Mouse (Mus musculus) neural tube, embryonic 11.5 days (tissue): ENCODE data around the gene Mtf2. TPM values are rescaled to one million over a fixed set of nuclear protein-coding genes. Genes with fewer than 3 reads are reported as not detected.
A peak's percentile ranks its signal among the peaks of the same experiment; 100 is the strongest.
"Not testable (repeated sequence)": the region's sequence is repeated elsewhere in the genome, so short reads cannot be mapped to it uniquely, and the experiment has no call there.

Experiments
- ATAC-seq: fragments of 200-750 bp; cut with Nextera tagmentation; 2 replicates; pipeline ENCODE4 v1.8.0; 2017; ENCODE audit warnings: moderate number of reproducible peaks, mild to moderate bottlenecking, moderate TSS enrichment, moderate library complexity; ENCODE audit not compliant: insufficient read depth, low FRiP score, low TSS enrichment
- DNase-seq: peaks from one replicate; pipeline ENCODE4 v3.0.0-alpha.2; 2015; ENCODE audit warnings: low spot score
- H3K27ac ChIP-seq: fragments of 300-500 bp; sonication (generic); 2 replicates; pipeline ENCODE4 v1.5.1; 2014; ENCODE audit warnings: low read depth, mild to moderate bottlenecking, low read length
- H3K27me3 ChIP-seq: fragments of 300-500 bp; sonication (generic); 2 replicates; pipeline ENCODE4 v1.6.1; 2014; ENCODE audit warnings: mild to moderate bottlenecking, low read length, mixed read lengths; ENCODE audit not compliant: control insufficient read depth, insufficient read depth
- H3K36me3 ChIP-seq: fragments of 300-500 bp; sonication (generic); 2 replicates; pipeline ENCODE4 v1.6.1; 2014; ENCODE audit warnings: mild to moderate bottlenecking, low read length, moderate library complexity, mixed read lengths; ENCODE audit not compliant: control insufficient read depth, insufficient read depth
- H3K4me1 ChIP-seq: fragments of 300-500 bp; sonication (generic); 2 replicates; pipeline ENCODE4 v1.6.1; 2014; ENCODE audit warnings: low read length, mixed read lengths; ENCODE audit not compliant: control insufficient read depth, insufficient read depth
- H3K4me2 ChIP-seq: fragments of 300-500 bp; sonication (generic); 2 replicates; pipeline ENCODE4 v1.6.1; 2014; ENCODE audit warnings: low read depth, mild to moderate bottlenecking, moderate library complexity
- H3K4me3 ChIP-seq: fragments of 300-500 bp; sonication (generic); 2 replicates; pipeline ENCODE4 v1.5.1; 2014; ENCODE audit warnings: low read depth, low read length
- H3K9ac ChIP-seq: fragments of 300-500 bp; sonication (generic); 2 replicates; pipeline ENCODE4 v1.6.1; 2014; ENCODE audit warnings: mild to moderate bottlenecking, low read length
- H3K9me3 ChIP-seq: fragments of 300-500 bp; sonication (generic); 2 replicates; pipeline ENCODE4 v1.6.1; 2016; ENCODE audit warnings: low read length; ENCODE audit not compliant: control insufficient read depth
- WGBS: fragments of 180-500 bp; shearing (Covaris S2); extraction: QIAGEN DNeasy Blood & Tissue Kit; methylation state at CpG from one replicate; pipeline ENCODE4 v1.1.7; 2014; 5-methylcytosine and 5-hydroxymethylcytosine counted together
- polyA plus RNA-seq: library from polyadenylated mRNA; unstranded; fragments of >200 nt; fragmentation: Nextera tagmentation; extraction: Ambion mirVana; gene quantifications from 2 replicates; pipeline ENCODE4 v1.2.1, GENCODE M21; 2014

Mtf2 gene
- 135 and 152 TPM in 2 replicates for polyA plus RNA-seq

DNA sequence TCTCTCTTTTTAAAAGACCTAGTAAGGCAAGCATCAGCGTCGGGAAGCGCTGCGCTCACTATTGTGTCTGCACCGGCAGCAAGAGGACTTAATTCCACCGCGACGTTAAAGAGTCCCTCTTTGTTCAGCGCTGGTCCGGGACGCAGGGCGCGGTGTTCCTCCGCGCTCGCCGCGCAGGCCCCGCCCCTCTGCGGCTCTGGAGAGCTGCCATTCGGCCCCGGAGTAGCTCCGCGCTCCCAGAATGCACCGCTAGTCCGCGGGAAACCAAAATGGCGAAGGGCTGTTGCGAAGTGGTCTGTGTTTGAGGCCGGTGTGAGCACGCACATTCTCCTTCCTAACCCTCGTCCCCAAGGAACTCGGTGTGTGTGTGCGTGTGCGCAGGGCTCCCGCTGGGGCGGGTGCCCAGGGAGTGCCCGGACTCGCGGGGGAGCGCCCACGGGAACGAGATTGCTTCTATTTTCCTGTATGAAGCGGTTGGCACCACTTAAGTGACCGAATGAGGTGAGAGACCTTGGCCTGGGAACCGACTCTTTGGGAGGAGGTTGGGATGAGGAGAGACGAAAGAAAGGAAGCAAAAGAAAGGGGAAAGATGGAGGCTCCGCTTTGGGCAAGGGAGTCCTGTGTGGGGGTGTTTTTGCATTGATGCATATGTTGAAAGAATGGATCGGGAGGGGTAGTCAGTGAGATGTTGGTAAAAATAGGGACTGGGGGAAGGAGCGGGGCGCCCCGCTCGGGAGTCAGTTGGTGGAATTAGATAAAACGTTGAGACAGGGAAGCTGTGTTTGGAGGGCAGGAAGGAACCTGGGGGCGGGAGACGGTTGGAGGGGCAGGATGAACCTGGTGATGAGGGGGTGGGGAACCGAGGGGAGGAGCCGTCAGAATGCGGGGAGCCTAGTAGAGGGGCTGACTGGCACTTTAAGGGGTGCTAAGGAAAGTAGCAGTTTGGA, at the start of gene Mtf2:
Mtf2 (plus strand) TSS at position 210 of the 947 bp plus-strand sequence.
- no peaks in the 10 kb centered on the region for H3K27me3 ChIP-seq
- WGBS, result under 1% methylated on average over 59 of the region's 59 CpGs
- H3K4me3 ChIP-seq, result peak within 1 kb of the TSS; percentile 70
- H3K4me1 ChIP-seq, result no peaks in the 10 kb centered on the region
- peak within 1 kb of the TSS; percentile 64 for H3K4me2 ChIP-seq
- peak within 1 kb of the TSS; percentile 84 for H3K9ac ChIP-seq
- peaks cover 7% of the 10 kb centered on the region for H3K36me3 ChIP-seq
- ATAC-seq (peak; percentile 94), DNase-seq (peak; percentile 99)
- peak within 1 kb of the TSS; percentile 82 for H3K27ac ChIP-seq
- no peaks in the 10 kb centered on the region for H3K9me3 ChIP-seq

DNA sequence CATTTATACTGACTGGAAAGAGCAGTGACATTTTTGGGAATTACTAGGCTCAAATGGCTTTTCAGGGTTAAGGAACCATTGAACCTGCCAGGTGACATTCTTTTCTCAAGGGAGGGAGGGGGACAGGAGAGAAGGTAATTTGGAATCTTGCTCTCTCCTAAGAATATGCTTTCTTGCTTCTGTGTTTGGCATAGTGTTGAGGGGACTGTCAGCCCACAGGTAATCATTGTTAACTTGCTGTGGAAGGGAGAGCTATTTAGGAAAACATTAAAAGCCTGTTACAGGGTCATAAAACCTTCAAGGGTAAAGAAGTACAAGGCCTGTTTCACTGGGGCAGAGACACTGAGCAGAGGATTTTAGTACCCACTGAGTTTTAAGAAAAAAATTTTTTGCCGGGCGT, 48.2 kb upstream of the Mtf2 start:
- Histone ChIP-seq H3K27ac (no peak overlapping the region), H3K4me1 (no peaks in the 10 kb centered on the region), H3K4me2 (no peak overlapping the region), H3K9ac (no peak overlapping the region), H3K36me3 (no peaks in the 10 kb centered on the region), H3K27me3 (no peaks in the 10 kb centered on the region), H3K4me3 (no peak overlapping the region), H3K9me3 (no peaks in the 10 kb centered on the region)
- ATAC-seq (no peak), DNase-seq (no peak)
- 81% methylated on average over 2 of the region's 2 CpGs for WGBS

DNA sequence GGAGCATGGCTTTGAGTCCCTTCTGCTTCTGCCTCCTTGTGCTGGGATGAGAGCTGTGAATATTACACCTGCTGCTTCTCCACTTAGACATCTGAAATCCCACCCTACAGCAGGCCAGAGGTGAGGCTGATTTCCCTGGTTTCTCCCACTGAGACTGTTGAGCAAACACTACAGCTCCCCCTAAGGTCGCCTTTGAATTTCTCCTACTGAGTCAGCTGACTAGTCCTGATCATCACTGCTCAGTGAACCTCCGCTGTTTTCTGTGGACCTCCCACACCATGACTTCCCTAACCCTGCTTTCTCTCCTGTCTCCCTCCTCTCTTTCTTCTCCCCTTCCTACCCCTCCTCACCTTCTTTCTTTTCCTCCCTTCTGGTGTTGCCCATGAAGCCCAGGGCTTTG, 46.1 kb upstream of the Mtf2 start:
- 13% methylated on average over 2 of the region's 2 CpGs for WGBS
- ATAC-seq, result no peak
- H3K4me1 ChIP-seq, result no peaks in the 10 kb centered on the region

DNA sequence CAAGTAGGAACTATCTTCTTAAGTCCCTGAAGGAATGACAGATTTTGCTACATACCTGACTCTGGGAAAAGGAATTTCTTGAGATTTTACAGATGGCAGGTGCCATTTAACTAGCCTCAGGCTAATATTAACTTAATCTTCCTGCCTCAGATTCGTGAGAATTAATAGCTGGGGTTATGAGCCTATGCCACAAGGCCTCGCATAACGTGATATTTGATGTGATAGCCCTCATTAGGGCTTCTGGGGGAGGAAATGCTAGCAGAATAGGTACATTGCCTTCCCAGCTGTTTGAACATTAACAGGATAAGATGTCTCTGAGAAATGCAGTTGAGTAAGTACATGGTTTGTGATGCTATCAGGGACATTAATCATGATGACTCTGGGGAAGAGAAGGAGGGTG, 44.1 kb upstream of the Mtf2 start:
- Histone ChIP-seq H3K27ac (no peak overlapping the region), H3K9ac (no peak overlapping the region), H3K4me2 (no peak overlapping the region), H3K4me3 (no peak overlapping the region), H3K4me1 (no peaks in the 10 kb centered on the region), H3K9me3 (no peaks in the 10 kb centered on the region), H3K27me3 (no peaks in the 10 kb centered on the region), H3K36me3 (no peaks in the 10 kb centered on the region)
- no peak for ATAC-seq
- WGBS, result 71% methylated on average over 3 of the region's 3 CpGs
- DNase-seq, result no peak

More for the DNA sequence above, 46.1 kb upstream of the Mtf2 start:
- no peak overlapping the region for H3K9ac ChIP-seq
- no peaks in the 10 kb centered on the region for H3K9me3 ChIP-seq
- no peaks in the 10 kb centered on the region for H3K27me3 ChIP-seq
- H3K4me3 ChIP-seq, result no peak overlapping the region
- no peak overlapping the region for H3K4me2 ChIP-seq
- no peak overlapping the region for H3K27ac ChIP-seq
- H3K36me3 ChIP-seq, result no peaks in the 10 kb centered on the region
- DNase-seq, result no peak

DNA sequence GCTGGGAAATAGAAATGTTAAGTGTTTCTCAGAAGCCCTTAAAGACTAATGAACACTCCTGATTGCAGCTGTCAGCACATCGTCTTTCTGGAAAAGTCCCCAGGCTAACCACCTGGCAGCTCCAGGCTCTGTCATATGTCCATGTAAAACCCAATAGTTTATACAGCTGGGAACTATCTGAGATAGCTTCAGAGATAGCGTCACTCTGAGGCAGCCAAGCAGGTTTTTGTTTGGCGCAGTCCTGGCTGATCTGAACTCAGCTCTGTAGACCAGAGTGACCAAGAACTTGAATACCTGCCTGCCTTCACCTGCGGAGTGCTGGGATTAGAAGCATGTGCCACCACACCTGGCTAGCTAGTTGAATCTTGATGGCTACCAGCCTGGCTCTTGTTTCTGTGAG, 37.2 kb upstream of the Mtf2 start:
- H3K27me3 ChIP-seq, result no peaks in the 10 kb centered on the region
- no peak overlapping the region for H3K27ac ChIP-seq
- DNase-seq (no peak), ATAC-seq (no peak)
- no peaks in the 10 kb centered on the region for H3K9me3 ChIP-seq
- H3K4me2 ChIP-seq, result no peak overlapping the region
- no peak overlapping the region for H3K9ac ChIP-seq
- no peaks in the 10 kb centered on the region for H3K36me3 ChIP-seq
- WGBS, result 87% methylated on average over 4 of the region's 4 CpGs
- no peaks in the 10 kb centered on the region for H3K4me1 ChIP-seq
- H3K4me3 ChIP-seq, result no peak overlapping the region

DNA sequence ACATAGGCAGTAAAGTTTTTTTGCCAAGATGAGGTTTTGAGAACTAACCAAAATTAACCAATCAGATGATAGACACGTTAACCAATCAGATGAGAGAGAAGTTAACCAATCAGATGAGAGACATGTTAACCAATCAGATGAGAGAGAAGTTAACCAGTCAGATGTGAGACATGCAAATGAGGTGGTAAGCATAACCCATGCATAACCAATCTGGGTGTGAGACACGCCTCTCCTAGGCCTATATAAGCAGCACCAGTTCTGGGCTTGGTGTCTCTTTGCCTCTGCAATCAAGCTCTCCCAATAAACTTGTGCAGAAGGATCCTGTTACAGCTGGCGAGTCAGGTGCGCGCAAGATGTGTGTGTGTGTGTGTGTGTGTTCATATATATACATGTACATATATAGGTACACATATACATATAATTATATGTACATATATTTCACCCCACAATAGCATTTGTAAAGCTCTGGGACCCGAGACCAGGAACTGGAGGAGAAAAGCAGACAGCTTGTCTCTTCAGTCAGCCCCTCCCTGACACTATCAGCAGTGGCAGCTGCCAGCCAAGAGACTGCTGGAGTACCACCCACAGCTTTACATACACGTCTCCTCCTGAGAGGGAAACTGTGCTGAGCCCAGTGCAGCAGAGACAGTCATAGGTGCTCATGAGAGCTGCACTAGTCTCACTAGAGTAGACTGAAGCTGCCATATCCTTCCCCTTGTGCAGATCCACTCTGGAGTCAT, 36.5 kb upstream of the Mtf2 start:
- H3K4me1 ChIP-seq, H3K4me2 ChIP-seq, H3K27ac ChIP-seq, H3K4me3 ChIP-seq, H3K27me3 ChIP-seq, H3K36me3 ChIP-seq, H3K9ac ChIP-seq, ATAC-seq, DNase-seq, H3K9me3 ChIP-seq: not testable (repeated sequence)
- WGBS, result 87% methylated on average over 7 of the region's 7 CpGs

DNA sequence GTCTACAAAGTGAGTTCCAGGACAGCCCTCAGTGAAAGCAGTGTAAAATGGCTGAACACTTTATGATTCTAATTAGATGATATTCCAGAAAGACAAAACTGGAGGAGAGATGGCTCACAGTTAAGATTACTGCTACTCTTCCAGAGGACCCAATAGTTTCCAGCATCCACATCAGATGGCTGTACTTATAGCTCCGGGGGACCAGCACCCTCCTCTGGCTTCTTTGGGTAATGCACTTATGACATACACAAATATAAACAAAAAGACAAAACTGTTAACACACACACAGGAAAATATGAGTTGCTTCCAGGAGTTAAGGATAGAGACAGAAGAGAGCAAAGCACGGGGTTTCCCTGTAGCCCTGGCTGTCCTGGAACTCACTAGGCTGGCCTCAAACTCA, 35.5 kb upstream of the Mtf2 start:
- H3K9me3 ChIP-seq, result no peaks in the 10 kb centered on the region
- H3K4me3 ChIP-seq, result no peak overlapping the region
- no peak overlapping the region for H3K4me2 ChIP-seq
- WGBS, result 90% methylated on average over 2 of the region's 2 CpGs
- H3K27ac ChIP-seq, result no peak overlapping the region
- no peak overlapping the region for H3K9ac ChIP-seq
- H3K4me1 ChIP-seq, result no peaks in the 10 kb centered on the region
- H3K36me3 ChIP-seq, result no peaks in the 10 kb centered on the region
- no peaks in the 10 kb centered on the region for H3K27me3 ChIP-seq
- no peak for ATAC-seq
- DNase-seq, result peak; percentile 14

DNA sequence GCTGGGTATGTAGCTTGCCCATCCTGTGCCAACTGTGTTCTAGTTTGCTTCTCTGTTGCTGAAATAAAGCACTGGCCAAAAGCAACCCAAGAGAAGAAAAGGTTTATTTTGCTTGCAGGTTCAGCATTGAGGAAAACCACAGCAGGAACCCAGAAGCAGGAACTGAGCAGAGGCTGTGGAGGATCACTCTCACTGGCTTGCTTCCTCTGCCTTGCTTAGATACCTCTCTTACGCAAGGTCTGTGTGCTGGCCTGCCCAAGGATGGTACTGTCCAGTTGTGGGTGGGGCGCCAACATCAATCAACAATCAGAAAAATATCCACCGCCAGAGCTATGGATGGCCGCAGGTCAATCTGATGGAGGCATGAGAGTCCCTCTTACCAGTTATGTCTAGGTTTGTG, 34.2 kb upstream of the Mtf2 start:
- Histone ChIP-seq H3K27ac (no peak overlapping the region), H3K9me3 (no peaks in the 10 kb centered on the region), H3K4me3 (no peak overlapping the region), H3K9ac (no peak overlapping the region), H3K4me2 (no peak overlapping the region), H3K27me3 (no peaks in the 10 kb centered on the region), H3K36me3 (no peaks in the 10 kb centered on the region), H3K4me1 (no peaks in the 10 kb centered on the region)
- 91% methylated on average over 4 of the region's 4 CpGs for WGBS
- ATAC-seq (no peak), DNase-seq (no peak)
